Mouse (Mus musculus) testis, adult 2 months (tissue): ENCODE data around the gene Tprgl.

ENCODE experiments used
- CTCF ChIP-seq: fragments of 200-500 bp; IDR thresholded peaks from 2 replicates; pipeline ENCODE4 v1.5.1; 2012; ENCODE audit warnings: low read depth, mild to moderate bottlenecking, inconsistent platforms, low read length, moderate library complexity; ENCODE audit not compliant: control insufficient read depth, insufficient read depth, insufficient replicate concordance
- POLR2A ChIP-seq: fragments of 200-500 bp; IDR thresholded peaks from 2 replicates; pipeline ENCODE4 v1.6.1; 2012; ENCODE audit warnings: low read depth, mild to moderate bottlenecking, inconsistent platforms, low read length, moderate library complexity; ENCODE audit not compliant: control insufficient read depth

GRCm38 (mm10) chr4:154122374-154122773 is 38.1 kb downstream of the Tprgl start:
- no peak for TF ChIP-seq POLR2A
- TF ChIP-seq CTCF: no peak
